21 mouse cellular contexts compared by ENCODE assay signal in the genomic region with DNA sequence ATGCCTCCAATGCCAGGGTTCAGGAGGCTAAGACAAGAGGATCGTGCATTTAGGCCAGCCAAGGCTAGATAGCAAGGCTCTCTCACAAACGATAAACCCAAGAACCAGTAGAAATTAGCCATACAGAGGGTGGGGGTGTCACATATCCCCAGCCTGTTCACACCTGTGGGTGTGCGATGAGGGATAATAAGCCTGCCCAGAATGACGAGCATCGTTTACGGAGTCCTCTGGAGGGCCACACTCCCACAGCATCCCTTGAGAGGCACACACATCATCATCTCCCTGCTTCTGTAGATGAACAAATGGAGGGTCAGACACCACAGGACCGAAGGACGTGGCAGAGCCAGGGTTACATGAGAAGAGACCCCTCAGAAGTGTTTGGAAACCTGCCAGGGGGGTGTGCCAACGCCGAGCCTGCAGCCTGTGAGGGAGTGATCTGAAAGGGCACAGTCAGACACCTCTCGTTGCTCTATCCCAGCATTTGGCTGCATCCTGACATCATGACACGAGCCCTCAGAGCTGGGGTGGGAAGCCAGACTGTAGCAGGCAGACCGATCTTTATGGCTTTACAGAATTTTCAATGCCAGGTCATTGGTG. TPM values are rescaled to one million over a fixed set of nuclear protein-coding genes. Genes with fewer than 3 reads are reported as not detected.
A peak's percentile ranks its signal among the peaks of the same experiment; 100 is the strongest.
DNase-seq lines count a peak whose midpoint lies in the region; ATAC-seq and TF ChIP-seq lines count a peak whose summit lies in the region.
"Had no signal": no experiment of that assay in that cellular context is flagged by ENCODE, and none has a peak within 500 bp of the region (broad histone marks: within the 10 kb centered on the region; RNA-seq: fewer than 3 reads in every experiment).

No protein-coding gene starts in this region.

- H3K9ac ChIP-seq in forebrain, embryonic 13.5 days: no peak overlapping the region
- H3K9ac ChIP-seq in forebrain, embryonic 11.5 days (ENCODE audit: low read length): no peak overlapping the region
- H3K9ac ChIP-seq: heart, embryonic 15.5 days; limb, embryonic 13.5 days; liver, embryonic 14.5 days; stomach, embryonic 15.5 days had no signal

- peaks cover 43% of the 10 kb centered on the region for H3K4me1 ChIP-seq in forebrain, embryonic 13.5 days
- peaks cover 2% of the 10 kb centered on the region; the same call in 1 of the 2 replicates for H3K4me1 ChIP-seq in forebrain, embryonic 11.5 days (replicated peaks; ENCODE audit: control insufficient read depth, insufficient read depth, low read length)
- H3K4me1 ChIP-seq: heart, embryonic 15.5 days had no signal

- WGBS in forebrain, embryonic 13.5 days: 48% methylated on average over 13 of the region's 13 CpGs
- 69% methylated on average over 13 of the region's 13 CpGs for WGBS in forebrain, embryonic 11.5 days

- no peak for TF ChIP-seq CTCF in layer of hippocampus, adult 2 months (conservative IDR thresholded peaks at IDR 0.05)

- DNase-seq in forebrain, embryonic 11.5 days (ENCODE audit: low spot score): no peak
- peak; percentile 63 for DNase-seq in left cerebral cortex, postnatal 4 days
- no peak for DNase-seq in left cerebral cortex, postnatal 36 days (ENCODE audit: low spot score in 2 of 2)
- peak; percentile 53 for DNase-seq in right cerebral cortex, adult 18-20 months
- DNase-seq in right cerebral cortex, adult 2 months (ENCODE audit: low spot score in 2 of 2): no peak
- no peak for DNase-seq in layer of hippocampus, adult 2 months (ENCODE audit: low spot score in 2 of 2)
- DNase-seq: adrenal gland, postnatal 36 days; cerebellum, adult 8-10 months; gastrocnemius, postnatal 36 days; heart, postnatal 4 days; kidney, postnatal 36 days; layer of hippocampus, adult 9-11 months; thymus, adult 18-20 months; thymus, postnatal 4 days had no signal

- H3K27ac ChIP-seq in forebrain, embryonic 13.5 days: peak overlapping the region; percentile 6; the same call in 1 of the 2 replicates
- H3K27ac ChIP-seq in forebrain, embryonic 11.5 days (ENCODE audit: low read depth, low read length): no peak overlapping the region
- H3K27ac ChIP-seq in layer of hippocampus, adult 2 months: no peak overlapping the region
- H3K27ac ChIP-seq: heart, embryonic 15.5 days; limb, embryonic 13.5 days; liver, embryonic 14.5 days; stomach, embryonic 15.5 days had no signal

- intact Hi-C loops in left cerebral cortex, postnatal 4 days (cut with DNase I): no loop called here
- intact Hi-C loops in left cerebral cortex, postnatal 36 days (cut with DNase I): no loop called here

- H3K9me3 ChIP-seq in forebrain, embryonic 13.5 days (replicated peaks): no peaks in the 10 kb centered on the region
- no peaks in the 10 kb centered on the region for H3K9me3 ChIP-seq in forebrain, embryonic 11.5 days (ENCODE audit: control insufficient read depth, low read length)
- H3K9me3 ChIP-seq: heart, embryonic 15.5 days; limb, embryonic 13.5 days; neural tube, embryonic 12.5 days; stomach, embryonic 15.5 days had no signal

- H3K27me3 ChIP-seq in forebrain, embryonic 13.5 days: peaks cover 5% of the 10 kb centered on the region; the same call in 1 of the 2 replicates
- no peaks in the 10 kb centered on the region for H3K27me3 ChIP-seq in forebrain, embryonic 11.5 days (ENCODE audit: control insufficient read depth, insufficient read depth, low read length)
- H3K27me3 ChIP-seq: stomach, embryonic 15.5 days had no signal

- H3K36me3 ChIP-seq in forebrain, embryonic 13.5 days (ENCODE audit: poor library complexity, severe bottlenecking): no peaks in the 10 kb centered on the region
- no peaks in the 10 kb centered on the region for H3K36me3 ChIP-seq in forebrain, embryonic 11.5 days (ENCODE audit: control insufficient read depth, insufficient read depth, low read length)
- H3K36me3 ChIP-seq: heart, embryonic 15.5 days; limb, embryonic 13.5 days; neural tube, embryonic 12.5 days; stomach, embryonic 15.5 days had no signal

- no peak overlapping the region for H3K4me2 ChIP-seq in forebrain, embryonic 13.5 days
- no peak overlapping the region for H3K4me2 ChIP-seq in forebrain, embryonic 11.5 days (ENCODE audit: low read depth, low read length, severe bottlenecking)
- H3K4me2 ChIP-seq: heart, embryonic 15.5 days; limb, embryonic 13.5 days; neural tube, embryonic 12.5 days; stomach, embryonic 15.5 days had no signal

- no peak for ATAC-seq in forebrain, embryonic 13.5 days
- no peak for ATAC-seq in forebrain, embryonic 11.5 days (replicated peaks; ENCODE audit: low FRiP score)
- ATAC-seq: intestine, embryonic 16.5 days had no signal

- no peak overlapping the region for H3K4me3 ChIP-seq in forebrain, embryonic 13.5 days
- no peak overlapping the region for H3K4me3 ChIP-seq in forebrain, embryonic 11.5 days (ENCODE audit: low read depth, low read length)
- no peak overlapping the region for H3K4me3 ChIP-seq in layer of hippocampus, adult 2 months
- H3K4me3 ChIP-seq: heart, embryonic 15.5 days; limb, embryonic 13.5 days; neural tube, embryonic 12.5 days; stomach, embryonic 15.5 days had no signal

RNA-seq across cellular contexts. Expression of a gene that starts 8.1 kb away (rescaled TPM):
- polyA plus RNA-seq in forebrain, embryonic 13.5 days (2015; fragmentation: Nextera tagmentation; extraction: Ambion mirVana): 22.7 and 26.0 TPM in 2 replicates
- polyA plus RNA-seq in forebrain, embryonic 11.5 days (2014; fragmentation: Nextera tagmentation; extraction: Ambion mirVana): 48.1 and 48.4 TPM in 2 replicates
- 100 to 1,000 TPM; 494 to 507 TPM for total RNA-seq in left cerebral cortex, postnatal 4 days (2021)
- total RNA-seq in left cerebral cortex, postnatal 36 days (2021): 1,000 to 10,000 TPM; 1,328 to 1,609 TPM
- total RNA-seq in layer of hippocampus, adult 2 months (2021): 100 to 1,000 TPM; 748 to 817 TPM

Comparison
In these comparisons a context has a peak if more than half of its experiments do, and no peak if none do; other contexts are left out.
1. DNase-seq: peak in left cerebral cortex, postnatal 4 days (single experiment) and right cerebral cortex, adult 18-20 months (single experiment); none in forebrain, embryonic 11.5 days (single experiment), left cerebral cortex, postnatal 36 days (0 of 2), right cerebral cortex, adult 2 months (0 of 2) and layer of hippocampus, adult 2 months (0 of 2).